Mouse (Mus musculus) hindbrain, embryonic 14.5 days (tissue): ENCODE results near the gene Abcc9. TPM values are rescaled to one million over a fixed set of nuclear protein-coding genes. Genes with fewer than 3 reads are reported as not detected.

Source experiments
- ATAC-seq: fragments of 200-750 bp; cut with Nextera tagmentation; 2 replicates; pipeline ENCODE4 v1.8.0; 2017; ENCODE audit warnings: moderate number of reproducible peaks, mild to moderate bottlenecking, moderate TSS enrichment, moderate library complexity; ENCODE audit not compliant: low FRiP score
- DNase-seq: peaks from one replicate; pipeline ENCODE4 v3.0.0-alpha.2; 2015; ENCODE audit warnings: low spot score
- H3K27ac ChIP-seq: fragments of 300-500 bp; sonication (generic); 2 replicates; pipeline ENCODE4 v1.5.1; 2014; ENCODE audit warnings: mild to moderate bottlenecking, moderate library complexity
- H3K27me3 ChIP-seq: fragments of 300-500 bp; sonication (generic); 2 replicates; pipeline ENCODE4 v1.6.1; 2014; ENCODE audit warnings: mild to moderate bottlenecking, low read length, mixed read lengths; ENCODE audit not compliant: control insufficient read depth, insufficient read depth
- H3K36me3 ChIP-seq: fragments of 300-500 bp; sonication (generic); replicated peaks from 2 replicates; pipeline ENCODE4 v1.6.1; 2014; ENCODE audit not compliant: control insufficient read depth, insufficient read depth
- H3K4me1 ChIP-seq: fragments of 300-500 bp; sonication (generic); replicated peaks from 2 replicates; pipeline ENCODE4 v1.6.1; 2014; ENCODE audit warnings: antibody characterized with exemption, low read length, mixed read lengths; ENCODE audit not compliant: control insufficient read depth, insufficient read depth
- H3K4me2 ChIP-seq: fragments of 300-500 bp; sonication (generic); replicated peaks from 2 replicates; pipeline ENCODE4 v1.6.1; 2014; ENCODE audit warnings: mild to moderate bottlenecking, moderate library complexity
- H3K4me3 ChIP-seq: fragments of 300-500 bp; sonication (generic); replicated peaks from 2 replicates; pipeline ENCODE4 v1.5.1; 2014; ENCODE audit warnings: mild to moderate bottlenecking, low read length
- H3K9ac ChIP-seq: fragments of 300-500 bp; sonication (generic); 2 replicates; pipeline ENCODE4 v1.6.1; 2014
- H3K9me3 ChIP-seq: fragments of 300-500 bp; sonication (generic); 2 replicates; pipeline ENCODE4 v1.6.1; 2016; ENCODE audit warnings: low read length; ENCODE audit not compliant: control insufficient read depth
- WGBS: fragments of 180-500 bp; shearing (Covaris S2); extraction: QIAGEN DNeasy Blood & Tissue Kit; methylation state at CpG from one replicate; pipeline ENCODE4 v1.1.7; 2014; 5-methylcytosine and 5-hydroxymethylcytosine counted together
- polyA plus RNA-seq: library from polyadenylated mRNA; unstranded; fragments of >200 nt; fragmentation: Nextera tagmentation; extraction: Ambion mirVana; gene quantifications from 2 replicates; pipeline ENCODE4 v1.2.1, GENCODE M21; 2014

The Abcc9 gene
- polyA plus RNA-seq, 1 experiment from 2014 or later: 4.9 TPM

GRCm38 (mm10) chr6:142612366-142612765 is 89.7 kb downstream of the Abcc9 start:
- Histone ChIP-seq H3K9ac (no peak overlapping the region), H3K27ac (no peak overlapping the region), H3K4me3 (no peak overlapping the region), H3K4me1 (no peaks in the 10 kb centered on the region), H3K4me2 (no peak overlapping the region), H3K27me3 (no peaks in the 10 kb centered on the region), H3K9me3 (no peaks in the 10 kb centered on the region), H3K36me3 (no peaks in the 10 kb centered on the region)
- ATAC-seq: no peak
- 89% methylated on average over 8 of the region's 8 CpGs for WGBS
- DNase-seq: no peak

- ATAC-seq: no peak
- 76% methylated on average over 9 of the region's 9 CpGs for WGBS
These were observed 92.4 kb downstream of the Abcc9 start for GRCm38 (mm10) chr6:142609401-142610373.

GRCm38 (mm10) chr6:142607080-142607479 is 95.0 kb downstream of the Abcc9 start:
- H3K4me1 ChIP-seq: no peaks in the 10 kb centered on the region
- no peak overlapping the region for H3K9ac ChIP-seq
- no peak overlapping the region for H3K27ac ChIP-seq
- ATAC-seq (no peak), DNase-seq (no peak)
- 61% methylated on average over 7 of the region's 7 CpGs for WGBS
- H3K9me3 ChIP-seq: no peaks in the 10 kb centered on the region
- H3K36me3 ChIP-seq: no peaks in the 10 kb centered on the region
- H3K4me2 ChIP-seq: no peak overlapping the region
- H3K27me3 ChIP-seq: no peaks in the 10 kb centered on the region
- no peak overlapping the region for H3K4me3 ChIP-seq

More at GRCm38 (mm10) chr6:142609401-142610373, 92.4 kb downstream of the Abcc9 start:
- DNase-seq: no peak
- Histone ChIP-seq H3K4me2 (no peak overlapping the region), H3K36me3 (no peaks in the 10 kb centered on the region), H3K27me3 (no peaks in the 10 kb centered on the region), H3K9me3 (no peaks in the 10 kb centered on the region), H3K4me1 (no peaks in the 10 kb centered on the region), H3K4me3 (no peak overlapping the region), H3K9ac (no peak overlapping the region), H3K27ac (no peak overlapping the region)

- H3K4me3 ChIP-seq: no peak overlapping the region
- H3K4me2 ChIP-seq: no peak overlapping the region
- no peaks in the 10 kb centered on the region for H3K36me3 ChIP-seq
- no peak overlapping the region for H3K27ac ChIP-seq
- ATAC-seq: no peak
- H3K9ac ChIP-seq: no peak overlapping the region
- DNase-seq: no peak
- no peaks in the 10 kb centered on the region for H3K9me3 ChIP-seq
- no peaks in the 10 kb centered on the region for H3K4me1 ChIP-seq
- no peaks in the 10 kb centered on the region for H3K27me3 ChIP-seq
- WGBS: 62% methylated on average over 6 of the region's 6 CpGs
These were observed 99.3 kb downstream of the Abcc9 start for GRCm38 (mm10) chr6:142602772-142603171.

GRCm38 (mm10) chr6:142578831-142579230 is 123.3 kb downstream of the Abcc9 start:
- Histone ChIP-seq H3K9me3 (no peaks in the 10 kb centered on the region), H3K4me3 (no peak overlapping the region), H3K36me3 (no peaks in the 10 kb centered on the region), H3K4me1 (no peaks in the 10 kb centered on the region), H3K27me3 (no peaks in the 10 kb centered on the region), H3K9ac (no peak overlapping the region), H3K27ac (no peak overlapping the region), H3K4me2 (no peak overlapping the region)
- no peak for DNase-seq
- 89% methylated on average over 4 of the region's 4 CpGs for WGBS
- ATAC-seq: no peak

- H3K27ac ChIP-seq: no peak overlapping the region
These were observed 124.3 kb downstream of the Abcc9 start for GRCm38 (mm10) chr6:142577801-142578200.

GRCm38 (mm10) chr6:142572876-142573275 is 129.2 kb downstream of the Abcc9 start:
- 67% methylated on average over 6 of the region's 6 CpGs for WGBS
- H3K9me3 ChIP-seq: no peaks in the 10 kb centered on the region

More at GRCm38 (mm10) chr6:142577801-142578200, 124.3 kb downstream of the Abcc9 start:
- DNase-seq (no peak), ATAC-seq (no peak)
- H3K36me3 ChIP-seq: no peaks in the 10 kb centered on the region
- no peaks in the 10 kb centered on the region for H3K9me3 ChIP-seq
- no peak overlapping the region for H3K9ac ChIP-seq
- peaks cover 4% of the 10 kb centered on the region for H3K27me3 ChIP-seq
- H3K4me1 ChIP-seq: no peaks in the 10 kb centered on the region
- WGBS: 89% methylated on average over 6 of the region's 6 CpGs
- H3K4me3 ChIP-seq: no peak overlapping the region
- no peak overlapping the region for H3K4me2 ChIP-seq

GRCm38 (mm10) chr6:142571629-142572360 is 130.3 kb downstream of the Abcc9 start:
- peak overlapping the region; percentile 44 for H3K4me3 ChIP-seq
- peak overlapping the region; percentile 38; the same call in 1 of the 2 replicates for H3K9ac ChIP-seq
- peaks cover 20% of the 10 kb centered on the region for H3K4me1 ChIP-seq
- H3K36me3 ChIP-seq: no peaks in the 10 kb centered on the region
- peak; percentile 15; the same call in 1 of the 2 replicates for ATAC-seq
- peak overlapping the region; percentile 97 for H3K4me2 ChIP-seq
- H3K9me3 ChIP-seq: no peaks in the 10 kb centered on the region
- DNase-seq: no peak
- WGBS: 1% methylated on average over 21 of the region's 21 CpGs
- H3K27me3 ChIP-seq: peaks cover 58% of the 10 kb centered on the region
- H3K27ac ChIP-seq: no peak overlapping the region

More at GRCm38 (mm10) chr6:142572876-142573275, 129.2 kb downstream of the Abcc9 start:
- no peak overlapping the region for H3K9ac ChIP-seq
- peaks cover 51% of the 10 kb centered on the region for H3K27me3 ChIP-seq
- no peaks in the 10 kb centered on the region for H3K36me3 ChIP-seq
- H3K4me1 ChIP-seq: peaks cover 20% of the 10 kb centered on the region
- H3K4me3 ChIP-seq: no peak overlapping the region
- no peak overlapping the region for H3K27ac ChIP-seq
- DNase-seq (no peak), ATAC-seq (no peak)
- H3K4me2 ChIP-seq: no peak overlapping the region

- Histone ChIP-seq H3K27ac (no peak within 1 kb of the TSS), H3K4me3 (peak within 1 kb of the TSS; percentile 44), H3K4me1 (peaks cover 20% of the 10 kb centered on the region), H3K4me2 (peak within 1 kb of the TSS; percentile 97), H3K27me3 (peaks cover 59% of the 10 kb centered on the region), H3K36me3 (no peaks in the 10 kb centered on the region), H3K9ac (peak within 1 kb of the TSS; percentile 38), H3K9me3 (no peaks in the 10 kb centered on the region)
- ATAC-seq (peak; percentile 84), DNase-seq (peak; percentile 40)
- WGBS: under 1% methylated on average over 33 of the region's 34 CpGs
These were observed 131.0 kb downstream of the Abcc9 start, which contains the start of gene Kcnj8 for GRCm38 (mm10) chr6:142571055-142571618. Gene Kcnj8 (minus strand): TSS chr6:142571614.
